Mouse (Mus musculus): ENCODE data around the gene Tinag.
"Not testable (repeated sequence)": the region's sequence is repeated elsewhere in the genome, so short reads cannot be mapped to it uniquely, and the experiment has no call there.

The Tinag gene
- long read RNA-seq, experiment 1 = 0 reads
- long read RNA-seq, experiment 2 = 0 reads

DNA sequence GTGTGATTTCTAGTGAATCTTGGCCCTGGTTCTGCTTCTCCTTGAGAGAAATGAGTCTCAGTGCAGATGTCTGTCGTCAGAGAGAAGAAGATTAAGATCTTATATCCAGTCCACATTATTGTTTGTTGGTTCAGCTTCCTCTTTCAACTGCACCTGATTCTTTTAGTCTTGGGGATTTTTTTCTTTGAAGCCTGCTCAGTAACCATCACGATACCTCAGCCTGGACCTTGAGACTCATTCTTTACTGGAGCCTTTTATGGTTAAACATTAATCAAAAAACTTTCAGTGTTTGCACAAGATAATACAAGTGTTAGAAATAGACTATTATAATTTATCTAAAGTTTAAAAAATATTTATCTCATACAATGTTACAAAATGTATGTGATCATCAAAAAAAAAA, at the start of gene Tinag:
Gene Tinag, minus strand, starts transcription at position 210 of the 400 bp plus-strand sequence.
- intact Hi-C loops (cut with DNase I) = no loop called here

DNA sequence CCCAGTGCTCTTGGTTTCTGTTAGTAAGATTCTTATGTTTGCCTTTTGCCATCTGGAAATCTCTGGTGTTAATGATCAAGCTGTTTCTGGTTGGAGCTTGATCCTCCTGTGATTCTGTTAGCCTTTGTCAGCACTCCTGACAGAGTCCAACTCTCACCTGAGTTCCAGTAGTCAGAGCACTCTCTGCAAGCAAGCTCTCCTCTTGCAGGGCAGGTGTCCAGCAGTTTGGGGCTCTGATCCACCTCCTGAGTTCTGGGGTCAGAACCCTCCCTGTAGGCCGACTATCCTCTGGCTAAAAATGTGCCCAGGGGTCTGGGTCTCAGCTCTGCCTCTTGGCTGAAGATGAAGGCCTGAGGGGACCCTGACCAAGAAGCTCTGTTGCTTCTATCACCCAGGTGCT, 37.6 kb upstream of the Tinag start:
- intact Hi-C loops (cut with DNase I) = not testable (repeated sequence)

DNA sequence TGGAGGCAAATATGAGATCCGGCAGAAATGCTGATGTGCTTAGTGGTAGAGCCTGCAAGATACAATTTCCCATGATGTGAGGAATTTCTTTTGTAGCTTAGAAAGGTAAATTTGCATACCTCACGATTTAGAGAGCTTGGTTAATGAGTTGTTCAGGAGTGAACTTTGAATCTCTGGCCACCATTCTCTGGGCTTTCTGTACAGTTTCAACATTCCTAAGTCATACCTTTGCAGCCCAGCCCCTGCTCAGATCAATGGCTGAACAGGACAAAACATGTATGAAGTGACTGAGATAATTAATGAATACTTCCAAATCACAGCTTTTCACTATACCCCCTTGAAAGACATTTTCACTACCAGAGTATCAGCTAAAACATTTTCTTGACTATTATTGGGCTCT, 26.1 kb upstream of the Tinag start:
- intact Hi-C loops (cut with DNase I) = no loop called here

DNA sequence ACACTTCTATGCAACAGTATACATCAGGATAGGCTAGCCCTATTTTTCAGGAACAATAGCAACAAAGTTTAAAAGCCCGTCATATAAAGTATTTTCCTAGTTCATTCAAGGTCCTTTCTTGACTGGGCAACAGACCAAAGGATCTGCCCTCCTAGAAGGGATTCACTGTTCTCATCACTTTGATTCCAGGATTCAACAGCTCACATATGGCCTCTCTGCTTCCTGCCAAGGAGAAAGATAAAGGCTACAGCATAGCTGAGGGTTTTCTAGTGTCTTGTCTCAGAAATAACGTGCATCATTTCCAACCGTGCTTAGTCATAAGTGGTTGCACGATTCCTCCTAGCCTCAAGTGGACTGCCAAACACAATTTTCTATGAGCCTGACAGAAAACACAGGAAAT, 11.0 kb upstream of the Tinag start:
- intact Hi-C loops (cut with DNase I) = no loop called here

DNA sequence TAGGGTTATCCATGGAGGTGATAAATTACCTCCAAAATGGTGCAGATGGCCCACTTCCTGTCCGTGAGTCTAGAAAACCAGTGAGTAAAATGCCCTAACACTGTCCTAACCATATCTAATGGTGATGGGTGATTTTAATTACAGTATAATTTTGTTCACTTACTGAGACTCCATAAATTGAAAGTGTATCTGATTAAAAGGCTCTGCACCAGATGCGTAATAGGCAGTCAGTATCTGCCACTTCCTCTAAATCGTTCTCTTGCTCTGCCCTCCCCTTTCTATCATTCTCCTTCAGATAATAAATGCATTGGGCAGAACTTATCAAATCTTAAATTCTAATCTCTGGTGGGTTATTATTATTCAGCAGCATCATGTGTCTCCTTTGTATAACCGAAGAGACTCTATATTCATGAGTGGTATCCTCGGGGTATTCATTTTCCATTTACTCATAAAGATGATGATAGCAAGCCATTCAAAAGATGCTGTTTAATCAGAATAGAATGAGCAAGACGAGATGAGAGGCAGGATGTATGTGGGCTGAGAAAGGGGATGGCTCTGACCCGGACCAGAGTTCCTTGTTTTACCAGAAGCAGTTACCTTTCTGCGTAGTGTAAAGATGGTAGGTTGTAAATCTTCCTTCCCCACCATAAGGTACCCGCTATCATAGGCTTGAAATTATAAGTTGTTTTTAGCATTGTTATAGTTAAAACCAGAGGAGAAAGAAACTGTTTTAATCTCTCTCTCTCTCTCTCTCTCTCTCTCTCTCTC, 9.0 kb upstream of the Tinag start:
- intact Hi-C loops (cut with DNase I) = no loop called here

DNA sequence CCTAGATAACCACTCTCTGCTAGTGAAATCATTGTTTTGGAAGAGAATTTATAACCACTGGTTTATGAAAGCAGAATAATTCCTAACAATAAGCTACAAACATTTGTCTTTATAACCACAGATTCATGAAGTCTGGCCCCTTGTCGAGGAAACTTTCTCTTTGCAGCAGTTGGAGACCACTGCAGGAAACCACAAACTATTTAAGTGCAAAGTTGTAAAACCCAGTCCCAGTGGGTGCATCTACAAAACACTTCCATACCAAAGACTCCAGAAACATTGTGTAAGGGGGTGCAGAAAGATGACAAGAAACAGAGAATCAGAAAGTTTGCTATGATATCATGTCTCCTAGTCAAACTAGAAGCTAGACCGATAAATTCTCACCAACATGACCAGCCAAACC, 5.8 kb upstream of the Tinag start:
- intact Hi-C loops (cut with DNase I) = no loop called here

DNA sequence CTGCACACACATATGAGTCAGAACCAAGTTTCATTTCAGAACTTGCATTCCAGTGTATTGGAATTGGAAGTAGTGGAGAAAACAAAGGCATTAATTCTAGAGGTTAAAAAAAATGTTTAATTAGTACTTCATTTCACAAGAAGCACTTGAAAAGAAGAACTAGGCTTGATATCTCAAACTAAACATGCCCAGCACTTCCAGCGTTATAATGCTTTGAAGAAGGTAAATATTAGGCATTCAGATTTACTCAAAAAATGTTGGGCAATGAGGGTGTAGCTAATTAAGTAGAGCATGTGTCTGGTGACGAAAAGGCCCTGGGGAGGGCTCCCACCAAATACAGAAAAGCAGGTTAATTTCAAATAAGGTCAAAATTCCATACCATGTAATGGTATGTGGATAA, 4.1 kb upstream of the Tinag start:
- intact Hi-C loops (cut with DNase I) = no loop called here

DNA sequence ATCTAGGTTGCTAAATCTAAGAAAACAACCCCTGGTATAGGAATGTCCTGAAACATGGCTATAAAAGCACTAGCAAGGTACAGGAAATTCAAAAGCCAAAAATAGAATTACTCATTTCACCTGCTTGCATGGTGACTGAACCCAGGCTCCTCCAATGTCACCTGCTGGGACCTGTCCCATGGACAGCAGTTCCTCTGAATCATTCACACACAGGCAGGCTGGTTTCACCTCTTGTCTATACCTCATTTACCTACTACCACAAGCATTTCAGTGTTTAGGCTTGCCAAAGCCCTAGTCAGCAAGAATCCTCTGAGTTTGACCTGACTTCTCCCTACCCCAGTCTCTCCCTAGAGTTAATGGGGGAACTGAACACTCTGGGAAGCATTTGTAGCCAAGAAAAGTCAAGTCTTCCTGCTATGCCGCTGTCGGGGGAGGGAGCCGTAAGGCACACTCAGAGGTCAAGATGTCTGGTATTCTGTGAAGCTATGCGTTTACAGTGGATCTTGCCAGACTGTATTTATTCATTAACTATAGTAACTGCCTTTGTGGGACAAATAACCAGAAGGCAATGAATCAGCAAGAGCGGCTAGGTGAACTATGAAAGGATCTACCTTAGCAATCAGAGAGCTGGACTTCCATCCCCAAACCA, 597 bp upstream of the Tinag start:
- intact Hi-C loops (cut with DNase I) = no loop called here

DNA sequence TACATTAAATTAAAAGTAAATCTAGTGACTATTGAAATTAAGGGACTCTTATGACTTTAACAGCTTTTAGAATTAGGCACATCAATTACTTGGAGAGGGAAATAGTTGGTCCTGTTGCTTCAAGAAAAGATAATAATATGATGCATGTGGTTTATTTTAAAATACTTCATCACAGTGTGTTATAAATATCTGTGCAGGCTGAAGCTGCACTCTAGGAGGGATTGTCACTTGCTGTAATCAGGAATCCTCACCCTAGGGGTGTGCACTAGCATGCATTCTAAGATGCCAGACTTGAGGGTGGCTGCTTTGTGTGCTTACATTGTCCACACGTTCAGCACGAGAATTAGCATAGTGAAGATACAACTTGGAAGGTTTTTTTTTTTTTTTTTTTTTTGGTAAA, 10.2 kb downstream of the Tinag start:
- intact Hi-C loops (cut with DNase I) = no loop called here

DNA sequence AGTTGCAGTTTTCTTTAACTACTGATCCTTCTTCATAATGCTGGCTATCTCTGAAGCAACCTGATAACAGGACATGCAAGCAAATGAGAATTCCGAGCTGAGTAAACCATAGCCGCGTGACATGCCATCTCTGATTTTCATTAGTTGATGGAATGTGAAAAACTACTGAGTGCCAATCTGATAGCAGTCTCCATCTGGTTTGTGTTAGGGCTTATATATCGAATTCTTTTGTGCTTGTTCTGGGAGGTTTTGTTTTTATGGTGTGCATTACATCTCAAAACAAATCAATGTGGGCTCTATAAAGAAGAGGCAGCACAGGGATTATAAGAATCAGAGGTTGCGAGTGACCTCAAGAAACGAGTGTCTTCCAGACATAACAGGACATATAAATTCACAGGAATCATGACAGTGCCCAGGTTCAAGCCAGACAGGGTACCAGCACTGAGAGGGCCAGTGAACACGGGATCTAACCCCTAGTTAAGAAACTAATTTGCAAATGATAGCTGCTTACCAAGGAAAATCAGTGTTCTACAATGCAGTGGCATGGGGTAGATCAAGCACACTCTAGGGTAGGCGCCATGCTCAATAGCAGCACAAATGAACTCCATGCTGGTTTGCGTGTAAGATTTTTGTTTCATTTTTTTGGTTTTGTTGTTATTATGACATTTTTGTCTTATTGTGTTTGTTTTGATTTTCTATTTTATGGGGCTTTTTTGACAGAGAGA, 13.0 kb downstream of the Tinag start:
- intact Hi-C loops (cut with DNase I) = no loop called here

DNA sequence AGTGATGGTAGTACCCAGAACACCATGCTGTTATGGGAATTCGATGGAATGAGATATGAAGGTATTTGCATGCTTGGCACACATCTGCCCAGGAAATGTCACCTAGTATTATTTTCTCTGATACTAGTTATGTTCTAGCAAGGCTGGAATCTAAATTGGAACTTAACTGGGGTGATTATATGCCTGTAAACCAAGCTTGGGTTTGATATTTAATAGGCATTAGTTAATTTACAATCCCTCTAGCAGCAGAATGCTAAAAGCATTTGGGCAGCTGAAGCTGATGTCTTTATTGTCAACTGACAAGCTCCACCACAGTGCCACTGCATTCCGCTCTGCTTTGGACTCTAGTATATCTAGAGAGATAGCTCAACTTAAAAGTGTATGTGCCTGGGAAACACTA, 20.3 kb downstream of the Tinag start:
- intact Hi-C loops (cut with DNase I) = no loop called here

DNA sequence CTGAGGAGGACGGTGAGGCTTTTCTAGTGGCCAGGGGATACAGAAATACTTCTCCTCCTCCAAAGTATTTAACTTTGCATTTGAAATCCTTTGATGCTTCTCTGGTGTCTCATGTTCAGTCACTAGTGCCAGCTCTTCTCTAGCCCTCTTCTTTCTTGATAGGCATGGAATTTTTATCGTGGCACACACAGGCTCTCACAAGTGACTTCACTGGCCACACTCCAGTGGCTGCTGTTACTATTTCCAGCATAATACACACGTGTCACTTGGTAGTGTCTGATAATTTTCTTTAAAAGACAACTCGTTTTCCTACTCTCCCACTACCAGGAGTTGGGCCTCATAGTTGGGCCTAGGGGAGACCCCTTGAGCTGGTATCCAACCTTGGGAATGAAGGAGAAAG, 26.7 kb downstream of the Tinag start:
- intact Hi-C loops (cut with DNase I) = no loop called here

DNA sequence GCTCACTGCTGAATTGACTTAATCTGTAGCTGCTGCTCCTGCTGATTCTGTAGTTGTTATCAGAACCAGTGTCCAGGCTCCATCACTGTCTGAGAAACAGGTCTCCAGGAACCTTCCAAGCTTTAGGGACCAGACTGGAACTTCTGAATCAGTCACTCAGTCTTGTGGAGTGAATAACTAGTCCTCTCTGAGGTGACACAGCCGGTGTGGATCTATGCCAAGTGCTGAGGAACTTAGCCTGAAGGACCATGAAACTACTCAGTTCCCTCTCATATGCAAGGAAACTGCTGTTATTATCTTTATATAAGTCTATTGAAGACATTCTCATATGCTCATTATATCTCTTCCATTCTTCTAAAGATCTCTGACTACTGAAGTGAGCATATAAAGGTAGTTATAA, 49.6 kb downstream of the Tinag start:
- intact Hi-C loops (cut with DNase I) = no loop called here

DNA sequence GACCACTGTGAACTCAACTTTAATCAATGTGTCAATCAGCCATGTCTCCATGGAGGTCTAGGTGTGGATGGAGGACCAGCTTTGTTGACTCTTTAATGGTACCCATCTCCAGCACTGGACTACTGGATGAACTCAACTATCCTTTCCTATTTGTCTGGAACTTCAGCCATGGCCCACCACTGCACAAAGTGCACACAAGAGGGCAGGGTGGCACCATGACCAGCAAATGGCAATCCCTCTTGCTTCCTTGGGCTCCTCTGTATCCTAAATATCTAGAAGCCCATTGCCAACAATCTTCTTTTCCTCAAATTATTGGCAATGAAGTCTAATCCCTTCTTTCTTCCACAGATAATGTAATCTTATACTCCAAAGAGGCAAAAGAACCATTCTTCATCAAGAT, 55.6 kb downstream of the Tinag start:
- intact Hi-C loops (cut with DNase I) = loop anchor here (2.0 kb wide), 1 partner anchor 387 kb away; no protein-coding TSS in a partner anchor

DNA sequence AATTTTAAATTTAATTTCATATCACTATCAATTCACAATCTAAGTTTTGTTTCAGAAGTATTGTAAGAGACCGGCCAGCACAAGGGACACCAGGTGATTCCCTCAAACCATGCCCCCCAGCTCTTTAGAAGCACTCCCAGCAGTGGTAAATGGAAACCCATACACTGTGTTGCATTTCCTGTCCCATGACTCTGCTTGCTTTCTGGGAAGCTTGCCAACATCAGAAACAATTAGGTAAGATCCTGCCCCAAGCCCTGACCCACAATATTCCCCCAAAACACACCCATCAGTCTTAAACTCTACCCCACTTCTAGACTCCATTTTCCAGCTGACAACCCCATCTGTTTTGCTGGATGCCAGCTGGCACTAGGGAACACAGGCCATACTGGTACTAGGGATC, 110.8 kb downstream of the Tinag start:
- intact Hi-C loops (cut with DNase I) = no loop called here

DNA sequence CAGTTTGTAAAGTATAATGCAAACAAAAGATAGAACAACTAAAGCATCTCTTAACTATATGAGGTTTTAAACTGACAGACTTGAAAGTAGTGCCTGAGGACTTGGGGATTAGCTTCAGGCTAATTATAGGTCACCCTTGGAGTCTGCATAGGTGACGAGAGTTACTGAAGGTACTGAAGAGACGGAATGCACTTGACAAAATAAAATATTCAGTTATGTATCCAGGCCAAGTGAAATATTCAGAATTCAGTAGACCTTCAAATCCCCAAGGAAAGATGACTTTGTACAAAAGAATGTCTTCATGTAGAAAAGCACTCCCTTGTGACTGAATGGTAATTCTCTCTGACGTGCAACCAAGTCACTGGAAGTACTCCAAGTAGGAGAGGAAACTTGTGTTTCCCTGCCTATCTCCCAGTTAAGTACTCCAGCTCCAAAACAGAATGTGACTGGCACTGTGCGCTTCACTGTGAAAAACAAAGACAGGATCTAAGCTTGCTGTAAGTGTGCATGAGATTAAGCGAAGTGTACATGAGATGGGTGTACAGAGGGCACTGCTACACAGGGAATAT, 130.4 kb downstream of the Tinag start:
- intact Hi-C loops (cut with DNase I) = no loop called here

Measured in adrenal gland (tissue).